Mouse (Mus musculus) cerebellum, adult 9-11 months (tissue): Measurements from ENCODE around the gene Dolpp1.

Experiments used
- DNase-seq: peaks from one replicate; pipeline ENCODE4 v3.0.0; 2022

Dolpp1 gene

DNA sequence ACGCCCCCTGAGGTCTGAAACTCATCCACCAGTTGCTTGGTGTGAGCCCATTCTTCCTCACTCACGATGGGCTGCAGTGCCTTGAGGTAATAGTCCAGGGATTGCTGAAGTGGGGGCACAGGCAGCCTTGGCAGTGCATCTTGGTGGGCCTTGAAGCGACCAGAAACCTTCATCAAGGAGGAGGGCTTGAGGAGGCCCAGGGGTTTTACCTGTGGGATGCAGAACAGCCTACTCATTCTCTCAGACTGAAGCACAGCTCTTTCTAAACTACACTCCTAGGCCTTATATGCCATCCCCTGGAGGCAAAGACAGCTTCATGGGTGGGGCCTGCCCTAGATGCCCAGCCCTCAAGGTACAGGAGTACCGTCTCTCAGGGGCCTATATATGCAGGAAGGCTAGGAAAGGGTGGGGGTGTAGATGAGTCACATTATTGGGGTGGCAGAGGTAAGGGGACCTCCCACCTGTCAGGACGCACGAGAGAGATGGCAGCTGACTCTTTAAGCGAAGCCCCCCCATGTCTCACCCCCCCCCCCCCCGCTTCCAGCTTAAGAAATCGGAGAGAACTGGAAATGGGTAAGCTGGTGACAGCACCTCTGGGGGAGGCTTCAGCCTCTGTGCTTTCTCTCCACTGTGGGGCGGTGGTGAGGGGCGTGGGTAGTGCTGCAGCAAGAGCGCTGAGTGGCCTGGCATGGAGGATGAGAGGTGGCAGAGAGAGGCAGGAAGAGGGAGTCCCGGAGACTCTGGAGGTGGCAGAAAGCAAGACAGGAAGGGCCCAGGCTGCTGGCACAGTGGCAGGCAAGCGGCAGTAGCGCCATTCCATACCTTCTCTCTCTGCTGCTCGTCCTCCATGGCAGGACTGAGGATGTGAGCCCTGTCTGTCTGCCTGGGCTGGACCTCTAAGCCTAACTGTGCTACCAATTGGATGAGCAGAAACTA, 21.3 kb downstream of the Dolpp1 start:
- DNase-seq = peak; percentile 73

DNA sequence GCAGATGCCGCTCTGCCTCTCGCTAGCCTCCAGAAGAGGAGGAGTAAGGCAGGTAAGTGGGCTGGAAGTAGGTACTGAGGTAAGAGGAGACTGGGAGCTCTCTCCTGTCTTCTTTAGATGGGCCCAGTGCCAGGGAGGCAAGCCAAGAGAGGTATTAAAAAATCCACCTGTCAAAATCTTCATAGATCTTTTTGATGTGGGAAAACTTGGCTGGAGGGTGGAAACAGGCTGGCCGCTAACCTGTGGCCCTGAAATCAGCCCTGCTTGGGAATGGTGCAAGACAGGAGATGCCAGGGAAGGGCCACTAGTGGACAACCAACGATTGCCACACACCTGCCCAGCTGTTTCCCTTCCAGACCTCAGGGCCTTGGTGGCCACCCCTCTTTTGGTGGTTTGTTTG, 22.0 kb downstream of the Dolpp1 start:
- peak; percentile 79 for DNase-seq

DNA sequence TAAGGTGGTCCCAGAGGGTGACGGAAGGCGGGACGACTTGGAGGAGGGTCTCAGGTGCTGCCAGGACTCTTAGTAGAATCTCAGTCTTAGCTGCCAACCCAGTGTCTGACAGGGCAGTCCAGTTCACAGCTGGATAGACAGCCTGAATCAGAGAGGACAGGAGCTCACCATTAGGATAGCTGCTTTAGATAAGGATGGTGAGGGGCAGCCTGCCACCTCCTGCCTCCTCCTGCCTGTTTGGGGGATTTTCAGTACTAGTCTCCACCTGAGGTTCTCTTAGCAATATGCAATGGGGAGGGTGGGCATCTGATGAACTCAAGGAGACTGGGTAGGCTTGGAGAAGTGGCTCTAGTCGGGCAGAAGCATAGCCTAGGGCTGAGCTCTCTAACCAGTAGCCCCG, 22.6 kb downstream of the Dolpp1 start:
- peak; percentile 70 for DNase-seq

- peak; percentile 97 for DNase-seq
These were observed 23.3 kb downstream of the Dolpp1 start, which contains the start of gene Crat for GRCm38 (mm10) chr2:30415157-30415935. Crat (minus strand) TSS chr2:30415813.

GRCm38 (mm10) chr2:30415936-30416648, 24.0 kb downstream of the Dolpp1 start, which contains the start of gene Ptpa:
Ptpa (plus strand) TSS chr2:30416039.
- peak; percentile 93 for DNase-seq

DNA sequence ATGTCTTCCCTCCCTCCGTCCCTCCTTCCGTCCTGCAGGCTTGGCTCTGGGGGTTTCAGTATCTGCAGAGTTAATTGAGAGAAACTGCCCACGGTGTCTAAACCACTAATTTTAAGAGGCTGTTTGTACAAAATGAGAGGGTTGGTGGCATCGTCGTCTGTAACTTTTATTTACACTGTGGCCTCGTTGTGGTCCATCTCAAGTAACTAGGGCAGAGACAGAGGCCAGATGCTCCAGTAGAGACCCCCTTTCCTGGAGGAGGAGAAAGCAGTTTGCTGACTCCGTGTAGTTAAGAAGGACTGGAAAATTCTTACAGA, 24.6 kb downstream of the Dolpp1 start:
- no peak for DNase-seq

DNA sequence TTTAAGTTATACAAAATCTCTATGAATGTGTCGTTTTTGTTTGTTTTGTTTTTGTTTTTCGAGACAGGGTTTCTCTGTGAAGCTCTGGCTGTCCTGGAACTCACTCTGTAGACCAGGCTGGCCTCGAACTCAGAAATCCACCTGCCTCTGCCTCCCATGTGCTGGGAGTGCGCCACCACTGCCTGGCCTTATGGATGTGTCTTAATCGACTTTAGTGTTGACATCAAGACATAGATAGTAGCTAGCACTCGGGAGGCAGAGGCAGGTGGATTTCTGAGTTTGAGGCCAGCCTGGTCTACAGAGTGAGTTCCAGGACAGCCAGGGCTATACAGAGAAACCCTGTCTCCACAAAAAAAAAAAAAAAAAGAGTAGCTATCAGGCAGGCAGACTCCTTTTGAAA, 25.1 kb downstream of the Dolpp1 start:
- peak; percentile 45 for DNase-seq

DNA sequence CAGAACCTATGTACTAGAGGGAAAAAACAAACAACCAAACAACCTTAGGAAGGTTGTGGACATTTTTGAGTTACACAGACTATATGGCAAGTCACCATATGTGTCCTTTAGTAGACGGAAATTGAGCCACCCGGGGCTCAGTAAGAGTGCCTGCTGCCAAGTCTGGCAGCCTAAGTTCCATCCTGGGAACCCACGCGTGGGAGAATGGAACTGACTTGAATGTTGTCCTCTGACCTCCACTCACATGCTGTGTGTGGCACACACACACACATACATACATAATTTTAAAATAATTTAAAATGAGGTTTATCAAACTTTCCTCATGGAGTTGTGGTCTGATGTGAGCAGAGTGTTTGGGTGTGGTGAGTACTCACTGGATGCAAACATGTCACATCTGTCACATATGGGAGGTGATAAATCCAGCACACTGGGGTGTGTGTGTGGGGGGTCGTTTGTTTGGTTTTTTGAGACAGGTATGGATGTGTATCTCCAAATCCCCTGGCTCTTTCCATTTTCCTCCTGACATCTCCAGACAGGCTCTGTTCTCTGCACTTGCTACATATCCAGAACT, 25.6 kb downstream of the Dolpp1 start:
- peak; percentile 45 for DNase-seq

DNA sequence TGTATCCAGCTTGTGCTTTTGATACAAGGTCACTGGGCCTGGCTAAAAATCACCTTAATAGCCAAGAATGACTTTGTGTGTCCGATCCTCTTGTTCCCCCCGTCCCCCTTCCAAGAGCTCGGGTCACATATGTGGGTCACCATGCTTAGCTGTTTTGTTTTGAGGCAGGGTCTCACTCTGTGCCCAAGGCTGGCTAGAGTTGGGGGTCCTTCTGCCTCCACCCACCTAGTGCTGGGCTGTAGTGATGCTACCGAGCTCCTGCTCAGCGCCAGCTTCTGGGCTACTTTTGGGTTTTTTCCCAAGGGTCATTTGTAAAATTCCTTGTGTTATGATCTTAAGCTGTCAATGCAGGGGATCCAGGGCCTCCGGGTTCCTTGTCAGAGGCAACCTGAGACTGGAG, 26.2 kb downstream of the Dolpp1 start:
- DNase-seq = peak; percentile 50

GRCm38 (mm10) chr2:30419112-30419511, 27.1 kb downstream of the Dolpp1 start:
- DNase-seq = peak; percentile 47

GRCm38 (mm10) chr2:30421432-30421831, 29.4 kb downstream of the Dolpp1 start:
- DNase-seq = no peak

DNA sequence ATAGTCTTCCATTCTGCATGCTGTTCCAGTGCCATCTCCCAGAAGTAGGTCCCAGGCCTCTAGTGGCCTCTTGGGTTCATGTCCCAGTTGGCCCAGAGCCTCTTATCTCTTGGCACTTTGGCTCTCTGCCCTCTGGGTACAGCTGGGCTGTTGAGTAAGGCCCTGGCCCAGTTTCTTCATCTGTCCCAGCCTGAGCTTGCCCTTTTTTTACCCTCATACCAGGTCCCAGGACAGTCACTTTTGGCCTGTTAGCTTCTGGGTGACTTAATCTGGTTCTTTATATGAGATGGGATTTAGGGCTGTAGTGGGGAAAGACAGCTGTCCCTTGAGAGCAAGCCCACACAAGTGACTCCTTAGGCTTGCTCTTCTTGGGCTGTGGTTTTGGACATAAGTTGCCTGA, 37.1 kb downstream of the Dolpp1 start:
- DNase-seq = peak; percentile 67

DNA sequence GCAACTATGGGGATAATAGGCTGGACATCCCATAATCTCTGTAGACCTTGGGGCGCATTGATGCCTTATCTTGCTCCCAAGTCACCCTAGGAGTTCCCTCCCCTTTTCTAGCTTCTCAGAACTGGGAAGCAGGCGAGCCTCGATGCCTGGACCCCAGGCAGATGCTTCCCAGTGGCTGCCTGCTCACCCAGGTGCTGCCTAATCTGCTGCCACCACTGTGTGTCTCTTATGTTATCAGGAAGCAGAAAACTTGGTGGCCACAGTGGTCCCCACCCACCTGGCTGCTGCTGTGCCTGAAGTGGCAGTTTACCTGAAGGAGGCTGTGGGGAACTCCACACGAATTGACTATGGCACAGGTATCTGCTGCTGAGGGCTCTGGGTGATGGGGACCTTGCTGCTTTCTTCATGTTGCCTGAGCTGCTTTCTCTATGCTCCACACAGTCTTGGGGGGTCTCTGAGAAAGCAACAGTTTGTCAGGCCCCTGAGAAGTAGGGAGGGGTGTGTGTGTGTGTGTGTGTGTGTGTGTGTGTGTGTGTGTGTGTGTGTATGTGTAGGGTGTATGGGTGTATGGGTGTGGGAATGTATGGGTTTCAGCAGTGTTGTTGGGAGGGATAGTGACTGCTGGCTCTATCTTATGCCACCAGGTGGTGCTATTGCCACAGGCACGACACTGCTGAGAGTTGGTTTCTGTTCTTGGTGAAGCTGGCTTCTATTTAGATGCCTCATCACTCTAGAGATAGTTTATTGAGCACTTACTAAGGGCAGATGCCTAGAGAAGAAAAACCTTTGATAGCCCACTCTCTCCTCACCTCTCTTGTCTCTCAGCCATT, 43.5 kb downstream of the Dolpp1 start:
- DNase-seq = peak; percentile 70

DNA sequence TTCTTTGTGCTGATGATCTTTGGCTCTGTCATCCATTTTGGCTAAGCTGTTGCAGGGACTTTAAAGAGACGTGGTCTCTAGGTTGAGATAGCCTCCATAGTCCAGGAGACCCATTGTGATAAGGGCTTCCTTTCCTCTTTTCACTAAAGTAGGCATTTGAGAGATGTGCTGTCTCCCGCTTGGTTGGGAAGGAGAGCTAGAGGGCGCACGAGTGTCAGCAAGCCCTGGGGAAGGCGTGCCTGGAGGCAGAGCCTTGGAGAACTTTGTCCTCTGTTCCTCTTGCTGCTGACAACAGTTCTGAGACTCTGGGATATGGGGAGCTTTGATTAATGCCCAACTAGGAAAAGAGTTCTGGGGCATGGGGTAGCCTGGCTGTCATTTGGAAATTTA, 44.1 kb downstream of the Dolpp1 start:
- no peak for DNase-seq

DNA sequence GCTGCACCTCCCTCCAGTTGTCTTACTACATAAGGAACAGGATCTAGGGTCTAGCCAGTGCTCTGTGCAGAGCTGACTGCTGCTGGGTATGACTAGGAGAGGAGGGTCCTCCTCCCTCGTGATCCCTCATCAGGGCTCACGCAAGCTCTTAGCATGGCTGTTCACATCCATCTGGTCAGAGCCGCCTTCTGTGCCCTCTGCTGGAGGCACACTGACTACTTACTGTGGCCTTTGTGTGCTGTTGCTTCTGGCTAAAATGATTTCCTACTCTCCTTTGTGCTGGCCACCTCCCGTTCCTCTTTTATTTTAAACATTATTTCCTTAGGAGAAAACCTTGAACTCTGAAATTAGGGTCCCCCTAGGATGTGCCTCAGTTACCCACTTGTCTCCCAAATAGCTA, 44.8 kb downstream of the Dolpp1 start:
- DNase-seq = no peak

DNA sequence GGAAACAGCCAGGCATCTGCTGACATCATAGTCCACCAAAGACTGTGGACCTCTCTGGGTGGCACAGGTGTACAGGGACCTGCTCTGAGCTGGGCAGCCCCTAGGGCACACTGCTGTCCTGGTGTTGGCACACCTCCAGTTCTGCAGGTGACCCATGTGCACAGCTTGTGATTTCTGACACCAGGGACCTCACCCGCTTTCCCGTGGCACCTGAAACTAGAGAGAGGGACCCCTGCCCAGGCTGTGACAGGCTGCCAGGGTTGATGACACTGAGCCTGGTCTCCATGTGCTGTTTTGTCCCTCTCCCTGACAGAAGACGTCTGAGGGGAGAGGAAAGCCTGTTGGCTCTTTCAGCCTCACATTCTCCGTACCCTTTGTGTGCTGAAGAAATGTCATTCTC, 45.7 kb downstream of the Dolpp1 start:
- no peak for DNase-seq

GRCm38 (mm10) chr2:30439631-30440030, 47.6 kb downstream of the Dolpp1 start:
- no peak for DNase-seq

GRCm38 (mm10) chr2:30440211-30440700, 48.2 kb downstream of the Dolpp1 start:
- DNase-seq = no peak

GRCm38 (mm10) chr2:30440701-30441517, 48.9 kb downstream of the Dolpp1 start:
- peak; percentile 66 for DNase-seq

DNA sequence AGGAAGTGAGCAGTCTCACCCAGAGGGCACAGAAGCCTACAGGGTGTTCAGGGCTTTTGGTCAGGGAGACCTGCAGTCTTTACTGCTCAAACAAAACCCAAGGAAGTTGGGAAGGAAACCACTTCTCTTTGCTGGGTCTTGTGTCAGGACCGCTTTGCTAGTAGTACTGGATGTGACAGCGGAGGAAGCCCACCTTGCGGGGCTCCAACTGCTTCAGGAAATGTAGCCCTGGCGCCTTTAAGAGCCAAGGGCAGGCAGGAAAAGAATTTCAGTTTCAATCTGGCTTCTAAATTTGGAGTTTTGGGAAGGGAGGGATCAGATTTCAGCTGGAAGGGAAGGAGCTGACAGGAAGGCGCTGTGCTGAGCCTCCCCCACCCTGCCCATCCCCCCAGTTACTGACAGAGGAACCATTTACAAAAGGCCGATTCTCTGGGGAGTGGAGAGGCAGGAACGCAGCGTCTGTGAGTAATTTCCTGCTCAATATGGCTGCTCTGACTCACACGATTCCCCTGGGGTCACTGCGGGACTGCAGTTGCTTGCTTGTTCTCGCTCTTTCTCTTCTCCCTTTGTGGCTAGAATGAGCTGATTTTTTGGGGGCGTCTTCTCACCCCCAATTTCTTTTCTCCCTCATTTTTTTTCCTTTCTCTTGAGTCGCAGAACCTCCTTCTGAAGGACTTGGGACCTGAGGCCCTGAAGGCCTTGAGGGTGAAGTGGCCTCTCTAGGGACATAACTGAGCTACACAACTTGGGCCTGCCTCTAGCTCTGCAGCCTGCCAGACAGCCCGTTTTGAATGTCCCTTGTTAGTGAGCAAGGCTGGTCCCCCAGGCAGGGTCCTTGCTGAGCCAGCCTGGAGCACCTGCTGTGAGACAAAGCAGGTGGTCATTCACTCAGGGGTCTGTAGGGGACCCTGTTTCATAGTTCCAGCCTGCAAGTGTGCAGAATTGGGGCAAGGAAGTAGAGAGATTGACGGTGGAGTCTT, 49.8 kb downstream of the Dolpp1 start:
- DNase-seq = peak; percentile 67
